Mouse (Mus musculus) mature B cell (primary cell): ENCODE data around the gene Dpp7.

Experiments used
- in situ Hi-C: fragments of 300-500 bp; cut with MboI; formaldehyde crosslinking; loops from 2 replicates; pipeline ENCODE4 v1.14.3; 2019

Dpp7 gene

DNA sequence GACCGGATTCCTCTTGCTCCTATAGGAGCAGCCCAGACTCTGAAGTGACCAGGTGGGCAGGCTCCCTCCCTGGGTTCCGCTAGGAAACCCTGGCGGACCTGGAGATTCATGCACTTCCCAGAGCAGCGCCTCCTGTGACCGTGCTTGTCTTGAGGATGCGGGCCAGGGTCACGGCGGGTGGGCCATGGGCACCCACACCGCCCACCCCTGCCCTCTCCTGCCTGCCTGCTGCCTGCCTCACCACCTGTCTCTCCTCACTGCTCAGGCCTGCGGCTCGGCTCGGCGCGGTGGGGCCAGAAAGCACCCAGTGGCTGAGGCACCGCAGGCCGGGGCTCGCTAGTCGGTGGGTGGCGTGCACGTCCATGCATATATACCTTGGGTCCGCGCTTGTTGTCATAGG lies 45.2 kb downstream of the Dpp7 start:
- in situ Hi-C loops, result no loop called here

DNA sequence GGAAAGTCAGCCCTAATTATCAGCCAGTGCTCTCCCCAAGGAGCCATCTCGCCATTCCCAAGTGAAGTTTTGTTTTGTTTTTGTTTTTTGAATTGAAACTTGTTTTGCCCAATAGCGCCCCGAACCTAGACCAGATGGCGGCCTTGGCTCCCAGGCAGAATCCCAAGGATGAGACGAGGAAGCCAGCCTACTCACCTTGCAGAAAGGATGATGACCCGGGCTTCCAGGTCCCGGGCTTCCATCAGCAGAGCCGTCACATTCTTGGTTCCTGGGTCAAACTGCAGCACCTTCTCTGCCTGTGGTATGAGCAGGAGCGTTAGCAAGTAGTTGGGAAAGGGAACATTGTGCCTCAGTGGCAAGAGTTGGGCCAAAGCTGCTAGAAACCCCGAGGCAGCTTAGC lies 46.0 kb downstream of the Dpp7 start:
- in situ Hi-C loops, result no loop called here

DNA sequence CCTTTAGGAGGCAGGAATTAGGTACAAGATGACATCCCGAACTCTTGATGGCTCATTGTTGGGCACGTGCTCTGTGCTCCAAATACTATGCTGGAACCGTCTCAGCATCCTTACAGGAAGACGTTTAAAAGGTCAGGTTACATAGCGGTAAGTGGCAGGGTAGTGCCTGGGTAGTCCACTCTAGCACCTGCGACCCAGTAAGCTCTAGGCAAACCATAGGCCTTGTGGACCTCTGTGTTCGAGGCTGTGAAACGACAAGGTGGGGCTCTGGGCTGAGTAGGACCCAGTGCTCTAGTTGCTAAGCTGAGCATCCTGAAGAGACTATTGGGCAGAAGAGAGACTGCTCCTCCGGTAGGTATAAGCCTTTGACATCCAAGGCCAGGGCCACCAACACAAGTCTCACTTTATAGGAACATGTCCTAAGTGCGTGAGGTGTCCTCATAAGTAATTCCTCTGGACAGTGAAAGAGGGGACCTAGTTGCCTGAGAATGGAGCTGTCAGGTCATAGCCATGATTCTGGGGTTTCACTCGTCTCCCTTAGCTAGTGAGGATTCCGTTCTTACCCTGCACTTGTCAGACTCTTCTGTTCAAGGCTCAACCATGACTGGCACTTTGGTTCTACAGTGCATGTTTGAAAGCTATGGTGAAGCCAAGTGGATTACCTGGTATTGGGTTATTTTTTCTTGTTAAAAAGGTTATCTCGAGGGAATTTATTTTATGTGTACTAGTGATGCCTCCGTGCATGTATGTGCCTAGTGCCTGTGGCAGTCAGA lies 50.4 kb downstream of the Dpp7 start:
- in situ Hi-C loops, result no loop called here

DNA sequence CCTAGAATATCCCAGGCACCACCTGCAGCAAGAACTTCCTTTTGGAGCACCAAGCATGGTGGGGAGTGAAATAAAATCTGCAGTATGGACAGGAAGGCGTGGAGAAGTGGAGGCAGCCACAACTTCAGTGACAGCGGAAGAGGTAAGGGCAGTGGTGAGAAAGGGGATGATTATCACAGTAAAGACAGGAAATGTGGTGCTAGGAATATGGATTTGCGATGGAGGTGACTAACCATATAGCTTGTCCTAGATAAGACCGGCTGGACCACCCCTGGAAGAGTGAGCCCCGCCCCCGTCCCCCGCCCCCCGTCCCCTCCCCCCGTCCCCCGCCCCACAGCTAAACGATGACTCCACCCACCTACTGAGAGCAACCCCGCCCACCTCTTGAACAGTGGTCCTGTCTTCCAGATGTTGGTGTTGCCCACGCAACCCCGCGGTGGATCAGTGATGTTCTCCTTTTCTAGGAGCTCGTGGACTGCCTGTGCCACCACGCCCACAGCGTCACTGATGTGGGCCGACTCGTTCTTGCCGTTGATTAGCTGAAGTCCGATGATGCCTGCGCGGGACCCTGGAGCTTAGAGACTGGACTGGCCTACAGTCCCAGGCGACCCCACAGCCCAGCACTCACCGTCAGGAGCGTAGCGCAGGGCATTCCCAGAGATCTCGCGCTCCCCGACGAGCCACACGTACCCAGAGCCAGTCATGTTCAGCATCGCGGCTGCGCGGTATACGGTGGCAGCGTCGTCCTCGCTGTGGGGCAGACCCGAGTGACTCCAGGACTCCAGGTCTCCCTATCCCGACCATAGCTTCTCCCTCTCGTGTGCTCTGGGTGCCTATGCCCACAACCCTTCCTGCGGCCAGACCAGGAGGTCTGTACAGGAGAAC lies 51.3 kb downstream of the Dpp7 start:
- in situ Hi-C loops, result no loop called here

DNA sequence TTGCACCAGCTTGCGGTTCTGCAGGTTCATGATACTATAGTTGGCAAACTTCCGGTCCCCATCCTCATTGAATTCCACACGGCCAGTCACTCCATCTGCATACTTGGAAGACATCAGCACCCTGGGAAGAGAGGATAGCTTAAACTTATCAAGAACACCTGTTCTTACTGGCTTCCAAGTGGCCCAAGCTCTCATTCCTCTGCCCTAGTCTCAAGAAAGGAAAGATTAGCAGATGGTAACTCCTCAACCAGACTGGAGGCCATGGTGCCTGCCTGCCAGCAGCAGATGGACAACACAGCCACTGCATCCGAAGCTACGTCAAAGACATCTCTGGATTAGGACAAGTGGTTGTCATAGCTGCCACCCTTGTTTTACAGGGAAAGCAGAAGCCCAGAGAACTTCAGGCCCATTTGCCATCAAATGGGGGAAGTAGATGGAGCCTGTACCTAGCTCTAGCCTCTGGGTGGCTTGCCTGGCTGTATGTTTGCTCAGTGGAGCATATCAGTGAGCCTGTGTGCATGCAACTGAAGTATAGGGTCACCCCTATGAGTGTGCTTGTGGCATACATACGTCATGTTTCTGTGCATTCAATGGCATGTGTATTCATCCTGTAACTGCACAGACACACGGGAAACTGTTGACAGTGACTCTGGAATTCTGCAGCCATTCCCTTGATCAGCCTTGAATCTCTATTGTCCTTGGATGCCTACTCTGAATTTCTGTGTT lies 52.1 kb downstream of the Dpp7 start:
- in situ Hi-C loops, result no loop called here

DNA sequence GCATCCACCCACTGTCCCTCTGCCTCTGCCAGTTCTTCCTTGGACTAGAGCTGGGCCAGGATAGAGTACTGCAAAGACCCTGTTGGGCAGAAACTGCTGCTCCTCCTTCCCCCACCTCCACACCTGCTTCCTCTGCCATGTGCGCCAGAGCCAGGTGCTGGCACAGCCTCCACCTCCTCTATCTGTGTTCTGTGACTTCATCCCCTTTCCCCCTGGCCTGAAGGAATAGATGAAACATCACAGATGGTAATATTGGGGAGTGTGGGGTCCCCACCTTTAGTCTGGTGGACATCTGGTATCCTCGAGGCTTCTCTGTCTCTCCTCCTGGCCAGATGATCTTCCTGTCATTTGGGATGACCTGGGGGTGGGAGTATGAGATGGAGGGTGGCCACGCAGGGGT lies 52.7 kb downstream of the Dpp7 start:
- in situ Hi-C loops, result no loop called here
